In genomic region chr15:95977939-95978252, GRCm38 (mm10) we compare ENCODE assay signal across 18 mouse cellular contexts.
DNase-seq lines count a peak whose midpoint lies in the region; ATAC-seq lines count a peak whose summit lies in the region.
"Had no signal": no experiment of that assay in that cellular context is flagged by ENCODE, and none has a peak within 500 bp of the region (broad histone marks: within the 10 kb centered on the region; RNA-seq: fewer than 3 reads in every experiment).

No protein-coding gene starts in this region.

- DNase-seq in heart, adult 11 months: peak; percentile 11
- DNase-seq in heart, postnatal 14 days: no peak
- DNase-seq in midbrain, embryonic 11.5 days (ENCODE audit: low spot score, missing footprints): peak; percentile 64
- peak; percentile 54 for DNase-seq in splenic B cell, adult 2 months (ENCODE audit: low read depth, low spot score)
- DNase-seq in kidney, adult 8-10 months: no peak
- DNase-seq: adrenal gland, adult 8-10 months; adrenal gland, postnatal 36 days; cerebellum, adult 2 months; cerebellum, postnatal 10 days; gastrocnemius, postnatal 14 days; heart, postnatal 36 days had no signal

- H3K27me3 ChIP-seq in midbrain, embryonic 11.5 days (ENCODE audit: control insufficient read depth, insufficient read depth, low read length): no peaks in the 10 kb centered on the region
- H3K27me3 ChIP-seq in midbrain, embryonic 15.5 days (replicated peaks): no peaks in the 10 kb centered on the region
- no peaks in the 10 kb centered on the region for H3K27me3 ChIP-seq in splenic B cell, adult 2 months (ENCODE audit: control insufficient read depth, insufficient read depth, low read length, poor library complexity, severe bottlenecking)
- H3K27me3 ChIP-seq: embryonic facial prominence, embryonic 12.5 days; heart, embryonic 12.5 days had no signal

- 87% methylated on average over 3 of the region's 3 CpGs for WGBS in midbrain, embryonic 11.5 days
- 89% methylated on average over 3 of the region's 3 CpGs for WGBS in midbrain, embryonic 15.5 days

- no peaks in the 10 kb centered on the region for H3K4me1 ChIP-seq in midbrain, embryonic 11.5 days (ENCODE audit: control insufficient read depth, insufficient read depth, low read length)
- no peaks in the 10 kb centered on the region for H3K4me1 ChIP-seq in midbrain, embryonic 15.5 days

- H3K36me3 ChIP-seq in midbrain, embryonic 11.5 days (ENCODE audit: control insufficient read depth, insufficient read depth, low read length): no peaks in the 10 kb centered on the region
- 0 out of 2 replicates have a peak, but pooled peaks cover 5% of the 10 kb centered on the region for H3K36me3 ChIP-seq in midbrain, embryonic 15.5 days (replicated peaks)
- peaks cover 2% of the 10 kb centered on the region; the same call in 1 of the 2 replicates for H3K36me3 ChIP-seq in splenic B cell, adult 2 months (ENCODE audit: control insufficient read depth, insufficient read depth, low read length, poor library complexity, severe bottlenecking)

- no peak overlapping the region for H3K4me3 ChIP-seq in midbrain, embryonic 11.5 days (ENCODE audit: low read depth, low read length)
- H3K4me3 ChIP-seq in midbrain, embryonic 15.5 days: no peak overlapping the region
- H3K4me3 ChIP-seq: embryonic facial prominence, embryonic 12.5 days; heart, embryonic 12.5 days had no signal

- H3K4me2 ChIP-seq in midbrain, embryonic 11.5 days: no peak overlapping the region
- H3K4me2 ChIP-seq in midbrain, embryonic 15.5 days: no peak overlapping the region
- H3K4me2 ChIP-seq: embryonic facial prominence, embryonic 12.5 days; heart, embryonic 12.5 days had no signal

- no peak overlapping the region for H3K27ac ChIP-seq in midbrain, embryonic 11.5 days (ENCODE audit: low read depth, low read length)
- no peak overlapping the region for H3K27ac ChIP-seq in midbrain, embryonic 15.5 days
- H3K27ac ChIP-seq: embryonic facial prominence, embryonic 12.5 days had no signal

- no peak overlapping the region for H3K9ac ChIP-seq in midbrain, embryonic 11.5 days (ENCODE audit: low read length)
- H3K9ac ChIP-seq in midbrain, embryonic 15.5 days: no peak overlapping the region
- H3K9ac ChIP-seq: embryonic facial prominence, embryonic 12.5 days; heart, embryonic 12.5 days had no signal

- no peaks in the 10 kb centered on the region for H3K9me3 ChIP-seq in midbrain, embryonic 11.5 days (ENCODE audit: control insufficient read depth, low read length)
- H3K9me3 ChIP-seq in midbrain, embryonic 15.5 days: no peaks in the 10 kb centered on the region
- H3K9me3 ChIP-seq: embryonic facial prominence, embryonic 12.5 days; heart, embryonic 12.5 days had no signal

- intact Hi-C loops in heart, postnatal 14 days (cut with DNase I): no loop called here

- ATAC-seq in midbrain, embryonic 11.5 days (ENCODE audit: low FRiP score): no peak
- no peak for ATAC-seq in midbrain, embryonic 15.5 days (replicated peaks)
- 0 out of 2 replicates have a peak, but pooled peaks have one; percentile 32 for ATAC-seq in common myeloid progenitor, adult 5-6 weeks (replicated peaks; ENCODE audit: low read depth, poor library complexity, severe bottlenecking)
- no peak for ATAC-seq in frontal cortex, adult (ENCODE audit: low TSS enrichment)
- ATAC-seq: forebrain, embryonic 16.5 days; hindbrain, embryonic 16.5 days had no signal

Comparison
In these comparisons a context has a peak if more than half of its experiments do, and no peak if none do; other contexts are left out.
1. DNase-seq: peak in heart, adult 11 months (single experiment), midbrain, embryonic 11.5 days (single experiment) and splenic B cell, adult 2 months (single experiment); none in heart, postnatal 14 days (0 of 2) and kidney, adult 8-10 months (0 of 2).